Mouse (Mus musculus) brain, embryonic 14.5 days (tissue): ENCODE data around the gene Peli2.

Experiments used
- CTCF ChIP-seq: fragments of 200-500 bp; IDR thresholded peaks from 2 replicates; pipeline ENCODE4 v1.5.1; 2012; ENCODE audit warnings: inconsistent platforms, mild to moderate bottlenecking, moderate library complexity, borderline replicate concordance; ENCODE audit not compliant: insufficient read depth, insufficient read length; ENCODE audit errors: extremely low read depth
- POLR2A ChIP-seq: fragments of 200-500 bp; IDR thresholded peaks from 2 replicates; pipeline ENCODE4 v1.6.1; 2012; ENCODE audit warnings: mild to moderate bottlenecking, inconsistent platforms, borderline replicate concordance; ENCODE audit not compliant: poor library complexity, insufficient read depth, insufficient read length, severe bottlenecking; ENCODE audit errors: extremely low read depth

DNA sequence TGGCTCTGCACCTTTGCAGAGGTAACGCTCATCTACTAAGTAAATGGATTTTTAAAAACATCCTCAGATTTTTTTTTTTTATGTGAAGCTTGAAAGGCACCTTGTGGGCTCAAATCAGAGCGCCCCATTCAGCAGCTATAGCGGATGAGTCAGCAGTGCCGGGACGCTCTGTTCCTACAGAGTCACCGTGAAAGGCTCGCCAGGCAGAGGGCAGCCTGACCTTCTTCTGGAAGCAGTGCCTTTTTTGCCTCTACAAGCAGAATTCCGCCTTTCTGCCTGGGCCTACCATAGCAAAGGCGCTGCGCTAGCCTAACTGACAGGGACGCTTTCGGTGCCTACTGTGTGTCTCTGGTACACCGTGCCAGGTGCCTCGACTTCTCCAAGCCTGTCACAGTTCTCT, 41.8 kb downstream of the Peli2 start:
- no peak for TF ChIP-seq CTCF
- no peak for TF ChIP-seq POLR2A
